Mouse (Mus musculus) embryonic facial prominence, embryonic 11.5 days (tissue): ENCODE data around the gene Olfr812. TPM values are rescaled to one million over a fixed set of nuclear protein-coding genes. Genes with fewer than 3 reads are reported as not detected.

Experiments used
- polyA plus RNA-seq: library from polyadenylated mRNA; unstranded; fragments of >200 nt; fragmentation: Nextera tagmentation; extraction: Ambion mirVana; gene quantifications from 2 replicates; pipeline ENCODE4 v1.2.1, GENCODE M21; 2014

Gene Olfr812
- polyA plus RNA-seq, 1 experiment from 2014 or later: not detected

Other genes with a start within 250 kb of the Olfr812 start
- gene Olfr796, start 233.5 kb downstream of the Olfr812 start, polyA plus RNA-seq: not detected in 2 replicates
- not detected in 2 replicates for gene Olfr798, start 218.2 kb downstream of the Olfr812 start, polyA plus RNA-seq
- not detected in 2 replicates for gene Olfr799, start 208.6 kb downstream of the Olfr812 start, polyA plus RNA-seq
- not detected in 2 replicates for gene Olfr800, start 188.4 kb downstream of the Olfr812 start, polyA plus RNA-seq
- not detected in 2 replicates for gene Olfr801, start 172.2 kb downstream of the Olfr812 start, polyA plus RNA-seq
- gene Olfr802, start 157.9 kb downstream of the Olfr812 start, polyA plus RNA-seq: not detected in 2 replicates
- not detected in 2 replicates for gene Olfr803, start 151.8 kb downstream of the Olfr812 start, polyA plus RNA-seq
- gene Olfr804, start 142.9 kb downstream of the Olfr812 start, polyA plus RNA-seq: not detected in 2 replicates
- gene Olfr805, start 116.7 kb downstream of the Olfr812 start, polyA plus RNA-seq: not detected in 2 replicates
- gene Olfr806, start 104.2 kb downstream of the Olfr812 start, polyA plus RNA-seq: not detected in 2 replicates
- not detected in 2 replicates for gene Olfr807, start 88.3 kb downstream of the Olfr812 start, polyA plus RNA-seq
- gene Olfr808, start 80.6 kb downstream of the Olfr812 start, polyA plus RNA-seq: not detected in 2 replicates
- gene Olfr809, start 71.5 kb downstream of the Olfr812 start, polyA plus RNA-seq: not detected in 2 replicates
- not detected in 2 replicates for gene Olfr810, start 51.2 kb downstream of the Olfr812 start, polyA plus RNA-seq
- gene Olfr811, start 41.7 kb downstream of the Olfr812 start, polyA plus RNA-seq: not detected in 2 replicates
- gene Olfr813, start 9.3 kb upstream of the Olfr812 start, polyA plus RNA-seq: not detected in 2 replicates
- gene Olfr814, start 33.8 kb upstream of the Olfr812 start, polyA plus RNA-seq: not detected in 2 replicates
- not detected in 2 replicates for gene Olfr815, start 59.8 kb upstream of the Olfr812 start, polyA plus RNA-seq
- gene Olfr816, start 69.5 kb upstream of the Olfr812 start, polyA plus RNA-seq: not detected in 2 replicates
- not detected in 2 replicates for gene Olfr818, start 103.0 kb upstream of the Olfr812 start, polyA plus RNA-seq
- gene Olfr819, start 121.2 kb upstream of the Olfr812 start, polyA plus RNA-seq: not detected in 2 replicates
- gene Olfr247, start 130.0 kb upstream of the Olfr812 start, polyA plus RNA-seq: not detected in 2 replicates
- not detected in 2 replicates for gene Gm10310, start 139.0 kb upstream of the Olfr812 start, polyA plus RNA-seq
- gene Olfr820, start 166.5 kb upstream of the Olfr812 start, polyA plus RNA-seq: not detected in 2 replicates
- gene Olfr821, start 184.3 kb upstream of the Olfr812 start, polyA plus RNA-seq: not detected in 2 replicates
- gene Olfr822, start 225.1 kb upstream of the Olfr812 start, polyA plus RNA-seq: not detected in 2 replicates